Mouse (Mus musculus) Muller cell, postnatal 12 days (primary cell): ENCODE data around the gene Ccr1.

ENCODE experiments used
- DNase-seq: peaks from one replicate; pipeline ENCODE4 v3.0.0-alpha.2; 2015; ENCODE audit errors: inconsistent ontology term

Ccr1 gene

GRCm38 (mm10) chr9:123956892-123957291 lies 11.6 kb downstream of the Ccr1 start:
- no peak for DNase-seq

GRCm38 (mm10) chr9:123953551-123953950 lies 14.9 kb downstream of the Ccr1 start:
- DNase-seq = no peak

GRCm38 (mm10) chr9:123951176-123951575 lies 17.3 kb downstream of the Ccr1 start:
- DNase-seq = no peak

- no peak for DNase-seq
These were observed 19.1 kb downstream of the Ccr1 start for GRCm38 (mm10) chr9:123949432-123949831.

GRCm38 (mm10) chr9:123947815-123948214 lies 20.7 kb downstream of the Ccr1 start:
- DNase-seq = no peak

GRCm38 (mm10) chr9:123942025-123942424 lies 26.5 kb downstream of the Ccr1 start:
- DNase-seq = no peak

GRCm38 (mm10) chr9:123941316-123941715 lies 27.2 kb downstream of the Ccr1 start:
- DNase-seq = no peak

GRCm38 (mm10) chr9:123940628-123941027 lies 27.9 kb downstream of the Ccr1 start:
- DNase-seq = no peak

- no peak for DNase-seq
These were observed 28.3 kb downstream of the Ccr1 start for GRCm38 (mm10) chr9:123940168-123940567.

- no peak for DNase-seq
These were observed 30.5 kb downstream of the Ccr1 start for GRCm38 (mm10) chr9:123937989-123938388.

- DNase-seq = no peak
These were observed 31.8 kb downstream of the Ccr1 start for GRCm38 (mm10) chr9:123936604-123937280.

GRCm38 (mm10) chr9:123935776-123936175 lies 32.7 kb downstream of the Ccr1 start:
- DNase-seq = no peak

GRCm38 (mm10) chr9:123935346-123935745 lies 33.1 kb downstream of the Ccr1 start:
- DNase-seq = no peak

GRCm38 (mm10) chr9:123933716-123934445 lies 34.6 kb downstream of the Ccr1 start:
- DNase-seq = no peak

GRCm38 (mm10) chr9:123932911-123933675 lies 35.4 kb downstream of the Ccr1 start:
- DNase-seq = no peak

GRCm38 (mm10) chr9:123931761-123932700 lies 36.5 kb downstream of the Ccr1 start:
- no peak for DNase-seq

- no peak for DNase-seq
These were observed 37.6 kb downstream of the Ccr1 start for GRCm38 (mm10) chr9:123930926-123931325.

GRCm38 (mm10) chr9:123930476-123930875 lies 38.0 kb downstream of the Ccr1 start:
- DNase-seq = no peak

GRCm38 (mm10) chr9:123929936-123930335 lies 38.6 kb downstream of the Ccr1 start:
- no peak for DNase-seq

GRCm38 (mm10) chr9:123928759-123929246 lies 39.7 kb downstream of the Ccr1 start:
- no peak for DNase-seq

GRCm38 (mm10) chr9:123928118-123928758 lies 40.3 kb downstream of the Ccr1 start:
- no peak for DNase-seq
